Mouse (Mus musculus) heart, adult 2 months (tissue): Measurements from ENCODE around the gene Eci3.
"Not testable (repeated sequence)": the region's sequence is repeated elsewhere in the genome, so short reads cannot be mapped to it uniquely, and the experiment has no call there.

Experiments used
- CTCF ChIP-seq: fragments of 200-600 bp; IDR thresholded peaks from 2 replicates; pipeline ENCODE4 v1.8.1; 2022; ENCODE audit warnings: antibody characterized with exemption, mild to moderate bottlenecking, moderate library complexity
- POLR2A ChIP-seq: fragments of 200-500 bp; IDR thresholded peaks from 2 replicates; pipeline ENCODE4 v1.6.1; 2011; ENCODE audit warnings: mild to moderate bottlenecking, low read depth, low read length, control low read depth; ENCODE audit not compliant: insufficient read depth

- TF ChIP-seq CTCF, POLR2A: not testable (repeated sequence)
These were observed 12.2 kb downstream of the Eci3 start for GRCm38 (mm10) chr13:34951437-34951836.
